Mouse (Mus musculus): Measurements from ENCODE around the gene E330017A01Rik.

The E330017A01Rik gene

GRCm38 (mm10) chr16:58662287-58662791 is 23.8 kb upstream of the E330017A01Rik start:
- no peak for DNase-seq

GRCm38 (mm10) chr16:58661826-58662225 is 23.3 kb upstream of the E330017A01Rik start:
- no peak for DNase-seq

- DNase-seq = no peak
Measured at GRCm38 (mm10) chr16:58658668-58659067, 20.1 kb upstream of the E330017A01Rik start.

DNA sequence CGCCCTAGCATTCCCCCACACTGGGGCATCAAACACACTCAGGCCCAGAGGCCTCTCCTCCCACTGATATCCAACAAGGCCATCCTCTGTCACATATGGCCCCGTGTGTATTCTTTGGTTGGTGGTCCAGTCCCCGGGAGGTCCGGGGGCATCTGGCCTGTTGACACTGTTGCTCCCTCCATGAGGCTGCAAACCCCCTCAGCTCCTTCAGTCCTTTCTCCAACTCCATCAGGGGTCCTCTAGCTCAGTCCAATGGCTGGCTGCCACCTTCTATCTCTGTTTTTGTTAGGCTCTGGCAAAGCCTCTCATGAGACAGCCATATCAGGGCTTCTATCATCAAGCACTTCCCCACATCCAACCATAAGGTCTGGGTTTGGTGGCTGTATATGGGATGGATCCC is 18.0 kb upstream of the E330017A01Rik start:
- no peak for DNase-seq

DNA sequence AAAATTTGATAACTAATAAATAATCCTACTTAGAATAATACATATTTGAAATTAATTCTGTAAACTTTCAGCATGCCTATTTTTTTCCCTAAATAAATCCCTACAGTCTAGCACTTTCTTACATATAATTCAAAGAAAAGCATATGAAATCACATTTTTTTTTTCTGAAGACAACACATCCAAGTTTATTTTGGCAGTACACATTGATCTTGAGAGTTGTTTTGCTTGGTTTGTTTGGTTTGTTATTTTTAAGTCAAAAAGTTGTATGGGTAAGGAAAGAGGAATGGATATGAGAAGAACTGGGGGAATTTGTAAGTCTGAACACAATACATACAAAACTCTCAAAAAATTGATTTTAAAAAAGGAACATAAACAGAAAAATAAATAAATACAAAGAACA is 17.2 kb upstream of the E330017A01Rik start:
- no peak for DNase-seq

DNA sequence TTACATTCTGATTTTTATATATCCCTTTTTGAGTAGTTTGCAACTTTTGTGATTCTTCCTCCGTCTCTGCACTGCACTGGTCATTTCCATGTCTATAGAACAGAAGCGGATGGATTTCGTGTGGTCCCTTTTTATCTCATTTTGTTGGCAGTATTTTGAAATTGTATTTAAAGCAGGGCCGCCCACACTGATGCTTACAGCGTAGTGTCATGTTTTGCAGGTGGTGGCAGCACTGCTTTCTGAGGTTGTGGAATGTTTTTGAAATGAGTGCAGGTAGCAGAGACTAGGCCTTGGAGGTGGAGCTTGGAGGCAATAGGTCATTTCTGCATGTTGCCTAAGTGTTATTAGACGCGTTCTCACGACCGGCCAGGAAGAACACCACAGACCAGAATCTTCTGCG is 11.4 kb upstream of the E330017A01Rik start:
- no peak for DNase-seq

GRCm38 (mm10) chr16:58638016-58638415 is 523 bp downstream of the E330017A01Rik start:
- DNase-seq = no peak

- no peak for DNase-seq
Measured at GRCm38 (mm10) chr16:58637448-58637847, 1.1 kb downstream of the E330017A01Rik start.

DNA sequence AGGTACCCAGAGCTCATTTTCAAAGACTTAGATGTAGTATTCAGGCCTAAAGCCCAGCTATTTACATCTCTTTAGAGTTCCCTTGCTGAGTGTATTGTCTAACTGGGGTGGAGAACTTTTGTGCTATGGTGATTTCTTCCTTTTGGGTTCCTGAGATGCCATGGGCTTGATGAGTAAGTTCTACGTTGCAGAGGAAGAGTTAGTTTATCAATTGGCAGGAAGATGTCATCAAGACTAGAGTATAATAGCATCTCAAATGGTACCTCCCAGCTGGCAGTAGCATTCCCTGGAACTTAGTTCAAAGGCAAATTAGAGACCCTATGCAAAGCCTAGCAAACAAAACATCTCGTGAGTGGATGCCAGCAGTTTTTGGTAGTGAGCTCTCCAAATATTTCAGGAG is 2.7 kb downstream of the E330017A01Rik start:
- DNase-seq = no peak

GRCm38 (mm10) chr16:58629736-58630135 is 8.8 kb downstream of the E330017A01Rik start:
- DNase-seq = no peak

- no peak for DNase-seq
Measured at GRCm38 (mm10) chr16:58628968-58629367, 9.6 kb downstream of the E330017A01Rik start.

- DNase-seq = no peak
Measured at GRCm38 (mm10) chr16:58628336-58628680, 10.2 kb downstream of the E330017A01Rik start.

- no peak for DNase-seq
Measured at GRCm38 (mm10) chr16:58627597-58628335, 10.8 kb downstream of the E330017A01Rik start.

DNA sequence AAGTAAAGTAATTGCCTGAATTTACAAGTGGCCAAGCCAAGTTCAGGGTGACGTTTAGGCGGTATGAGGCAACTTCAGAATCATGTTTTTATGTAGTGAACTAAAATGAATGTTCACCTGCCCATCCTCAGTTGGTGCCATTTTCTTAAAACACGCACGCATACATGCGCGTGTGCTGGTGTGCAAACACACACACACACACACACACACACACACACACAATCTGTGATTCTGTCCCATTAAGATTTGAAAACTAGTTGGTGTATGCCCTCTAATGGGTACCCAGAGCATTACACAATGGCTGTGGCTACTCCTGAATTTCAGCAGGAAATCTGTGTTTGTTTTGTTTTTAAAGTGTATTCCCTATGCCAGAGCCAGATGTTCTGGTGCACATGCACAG is 14.6 kb downstream of the E330017A01Rik start:
- DNase-seq = peak in 1 of 2 experiments; percentile 42

DNA sequence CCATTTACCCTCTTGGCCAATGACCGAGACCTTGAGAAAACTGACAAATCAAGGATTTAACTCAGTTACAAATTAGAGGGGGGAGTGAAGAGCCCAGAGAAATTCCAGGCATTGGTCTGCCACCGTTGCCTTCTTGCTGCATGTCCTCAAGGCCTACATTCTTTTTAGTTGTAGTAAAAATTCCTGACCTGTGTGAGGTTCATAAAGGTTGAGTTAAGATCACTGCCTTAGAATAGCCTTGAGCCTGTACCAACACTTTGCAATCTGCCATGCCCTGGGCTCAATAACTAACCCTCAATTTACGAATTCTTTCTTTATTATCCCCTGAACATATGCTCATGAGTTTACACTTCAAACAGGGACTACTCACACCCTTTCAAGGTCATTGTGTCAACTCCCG is 15.4 kb downstream of the E330017A01Rik start:
- DNase-seq = no peak

GRCm38 (mm10) chr16:58622377-58622776 is 16.2 kb downstream of the E330017A01Rik start:
- DNase-seq = no peak

DNA sequence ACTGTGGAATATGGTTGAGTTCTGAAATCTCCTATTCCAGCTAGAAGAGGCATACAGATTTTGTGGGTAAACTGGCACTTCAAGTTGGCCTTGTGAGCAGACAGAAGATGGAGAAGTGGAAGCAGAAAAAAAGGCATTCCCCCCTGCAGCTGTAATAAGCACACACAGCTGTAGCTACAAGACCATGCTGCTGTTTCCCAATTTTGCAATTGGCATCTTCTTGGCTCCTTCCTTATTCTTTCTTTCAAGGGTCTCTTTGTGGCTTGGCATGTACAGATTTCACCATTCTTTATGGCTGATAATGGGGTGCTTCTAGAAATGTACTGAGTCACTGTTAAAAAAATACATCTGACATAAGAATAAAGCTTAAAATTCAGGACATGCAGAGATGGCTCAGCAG is 21.2 kb downstream of the E330017A01Rik start:
- no peak for DNase-seq

DNA sequence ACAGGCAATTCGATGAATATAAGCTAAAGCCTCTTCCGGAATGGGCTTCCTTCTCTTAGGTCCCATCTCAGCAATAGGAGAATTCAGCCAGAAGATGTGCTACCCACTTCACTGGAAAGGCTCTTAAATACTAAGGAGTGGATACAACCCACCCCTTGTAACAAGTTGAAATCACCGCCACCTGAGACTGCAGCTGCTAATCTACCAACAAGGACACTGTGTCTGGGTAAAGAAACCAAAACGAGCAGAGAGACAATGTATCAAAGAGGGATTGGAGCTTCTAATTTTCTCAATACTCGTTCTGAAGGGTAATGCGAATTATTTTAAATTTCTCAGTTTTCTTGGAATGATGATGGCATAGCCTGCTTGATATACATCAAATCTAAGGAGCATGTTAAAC is 21.7 kb downstream of the E330017A01Rik start, which contains the start of gene Gm813:
TSS of gene Gm813 (minus strand) at position 101 of the 400 bp plus-strand sequence.
- DNase-seq = no peak

DNA sequence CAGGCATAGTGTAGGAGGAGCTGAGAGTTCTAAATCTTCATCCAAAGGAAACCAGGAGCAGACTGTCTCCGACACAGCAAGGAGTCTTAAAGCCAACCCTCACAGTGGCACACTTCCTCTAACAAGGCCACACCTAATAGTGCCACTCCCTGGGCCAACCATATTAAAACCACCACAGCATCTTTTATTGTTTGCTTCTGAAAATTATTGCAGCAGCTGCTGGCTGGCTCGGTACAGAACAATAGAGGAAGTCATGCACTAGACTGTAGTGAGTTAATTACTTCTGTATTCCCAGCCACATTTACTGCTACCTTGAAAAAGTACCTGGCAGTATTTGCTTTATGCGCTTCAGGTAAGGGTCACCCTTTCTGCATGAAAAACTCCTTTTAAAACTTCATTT is 25.6 kb downstream of the E330017A01Rik start:
- DNase-seq = no peak

- DNase-seq = no peak
Measured at GRCm38 (mm10) chr16:58607101-58607500, 31.4 kb downstream of the E330017A01Rik start.

GRCm38 (mm10) chr16:58604680-58605079 is 33.9 kb downstream of the E330017A01Rik start:
- DNase-seq = no peak

DNA sequence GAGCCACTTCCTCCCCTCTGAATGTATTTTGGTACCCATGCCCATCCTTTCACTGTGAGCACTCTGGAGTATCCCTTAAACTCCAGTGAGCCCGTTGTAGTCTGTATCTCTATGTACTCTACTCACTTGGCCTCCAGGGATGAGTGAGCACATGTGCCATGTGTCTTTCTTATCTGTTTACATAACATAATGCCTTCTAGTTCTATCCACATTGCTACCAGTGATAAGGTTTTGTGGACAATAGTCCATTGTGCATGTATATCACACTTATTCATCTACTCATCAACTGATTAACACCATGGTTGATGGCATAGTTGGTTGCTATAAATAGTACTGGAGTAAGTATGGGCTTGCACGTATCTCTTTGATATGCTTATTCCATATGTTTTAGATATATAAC is 34.7 kb downstream of the E330017A01Rik start:
- no peak for DNase-seq

DNA sequence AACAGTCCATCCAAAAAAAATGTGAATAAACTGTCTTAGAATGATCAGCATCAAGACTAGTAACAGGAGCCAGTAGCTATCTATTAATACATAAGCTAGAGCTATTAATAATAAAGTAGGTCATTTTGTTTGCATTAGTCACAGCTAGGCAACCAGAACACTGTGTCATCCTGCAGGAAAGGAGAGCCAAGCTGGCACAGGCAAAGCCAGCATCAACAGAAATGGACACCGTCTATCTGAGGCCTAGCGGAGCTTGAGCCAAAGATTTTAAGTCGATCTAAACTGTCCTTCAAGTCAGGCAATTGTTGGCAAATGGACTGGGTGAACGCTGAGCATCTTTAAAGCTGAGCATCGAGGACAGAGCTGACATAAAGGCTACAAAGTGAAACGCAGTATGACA is 37.7 kb downstream of the E330017A01Rik start:
- peak; percentile 13 to 37 for DNase-seq

GRCm38 (mm10) chr16:58591299-58591698 is 47.2 kb downstream of the E330017A01Rik start:
- DNase-seq = no peak

DNA sequence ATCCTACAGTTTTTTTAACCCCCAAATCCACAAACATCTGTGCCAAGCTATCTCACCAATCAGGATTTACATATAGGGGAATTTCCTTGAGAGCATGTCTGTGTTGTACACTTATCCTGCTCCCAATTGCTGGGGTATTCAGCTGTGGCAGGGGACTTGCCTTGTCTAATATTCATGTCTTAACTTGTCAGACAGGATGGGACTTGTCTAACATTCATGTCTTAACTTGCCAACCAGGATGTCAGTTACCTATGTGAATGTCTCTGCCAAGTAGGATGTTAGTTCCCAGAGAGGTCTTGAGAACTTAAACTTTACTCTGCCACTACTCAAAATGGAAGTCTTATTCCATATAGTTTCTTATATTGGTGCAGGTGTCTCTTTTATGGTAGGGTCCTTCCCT is 49.1 kb downstream of the E330017A01Rik start:
- no peak for DNase-seq

All from cerebellum, postnatal 25 days (tissue).